Mouse (Mus musculus) gastrocnemius, adult 2 months (tissue): ENCODE measurements around the gene Slit3. TPM values are rescaled to one million over a fixed set of nuclear protein-coding genes. Genes with fewer than 3 reads are reported as not detected.

Source experiments
- DNase-seq: peaks from one replicate; pipeline ENCODE4 v3.0.0; 2022
- H3K27ac ChIP-seq: fragments of 200-600 bp; 2 replicates; pipeline ENCODE4 v1.8.1; 2022; ENCODE audit warnings: mild to moderate bottlenecking
- H3K4me3 ChIP-seq: fragments of 200-600 bp; 2 replicates; pipeline ENCODE4 v1.8.1; 2022; ENCODE audit warnings: mild to moderate bottlenecking, moderate library complexity
- CTCF ChIP-seq: fragments of 200-600 bp; IDR thresholded peaks from 2 replicates; pipeline ENCODE4 v1.8.1; 2022; ENCODE audit warnings: antibody characterized with exemption, mild to moderate bottlenecking, moderate library complexity
- intact Hi-C: fragments of 180-260 bp; cut with DNase I; formaldehyde crosslinking; loops from one replicate; pipeline ENCODE4 v1.15.1; 2025
- total RNA-seq, 2 experiments: library from RNA; stranded (reverse); gene quantifications; 2 replicates each; pipeline ENCODE4 v1.2.3; 2021

Gene Slit3
- total RNA-seq, 2 experiments from 2014 or later = 9.2 to 10.9 TPM

- no peak for TF ChIP-seq CTCF
- Histone ChIP-seq H3K27ac (no peak overlapping the region), H3K4me3 (no peak overlapping the region)
- no peak for DNase-seq
- intact Hi-C loops = no loop called here
These were observed 384.8 kb downstream of the Slit3 start for GRCm38 (mm10) chr11:35505817-35506216.

GRCm38 (mm10) chr11:35507781-35508390 is 386.9 kb downstream of the Slit3 start:
- TF ChIP-seq CTCF = no peak
- intact Hi-C loops = no loop called here
- no peak for DNase-seq
- H3K27ac ChIP-seq = no peak overlapping the region
- no peak overlapping the region for H3K4me3 ChIP-seq

- TF ChIP-seq CTCF = no peak
- intact Hi-C loops = no loop called here
- no peak overlapping the region for H3K4me3 ChIP-seq
- DNase-seq = no peak
- peak overlapping the region; percentile 48 for H3K27ac ChIP-seq
These were observed 391.7 kb downstream of the Slit3 start for GRCm38 (mm10) chr11:35512686-35513085.

- DNase-seq = no peak
- Histone ChIP-seq H3K4me3 (no peak overlapping the region), H3K27ac (no peak overlapping the region)
- intact Hi-C loops = no loop called here
- TF ChIP-seq CTCF = no peak
These were observed 392.3 kb downstream of the Slit3 start for GRCm38 (mm10) chr11:35513343-35513742.

GRCm38 (mm10) chr11:35522802-35523452 is 401.9 kb downstream of the Slit3 start:
- no peak overlapping the region for H3K4me3 ChIP-seq
- intact Hi-C loops = no loop called here
- no peak for DNase-seq
- no peak for TF ChIP-seq CTCF
- no peak overlapping the region for H3K27ac ChIP-seq

GRCm38 (mm10) chr11:35523773-35524172 is 402.7 kb downstream of the Slit3 start:
- H3K4me3 ChIP-seq = no peak overlapping the region
- intact Hi-C loops = no loop called here

GRCm38 (mm10) chr11:35526219-35526762 is 405.3 kb downstream of the Slit3 start:
- intact Hi-C loops = no loop called here
- H3K4me3 ChIP-seq = no peak overlapping the region
- peak; percentile 26 for DNase-seq
- no peak overlapping the region for H3K27ac ChIP-seq
- TF ChIP-seq CTCF = no peak

More at GRCm38 (mm10) chr11:35523773-35524172, 402.7 kb downstream of the Slit3 start:
- no peak for TF ChIP-seq CTCF
- no peak for DNase-seq
- H3K27ac ChIP-seq = no peak overlapping the region

GRCm38 (mm10) chr11:35527816-35528462 is 406.9 kb downstream of the Slit3 start:
- no peak overlapping the region for H3K27ac ChIP-seq
- DNase-seq = no peak
- no peak for TF ChIP-seq CTCF

GRCm38 (mm10) chr11:35535027-35535426 is 414.0 kb downstream of the Slit3 start:
- Histone ChIP-seq H3K27ac (no peak overlapping the region), H3K4me3 (no peak overlapping the region)
- TF ChIP-seq CTCF = no peak
- intact Hi-C loops = no loop called here
- DNase-seq = no peak

More at GRCm38 (mm10) chr11:35527816-35528462, 406.9 kb downstream of the Slit3 start:
- intact Hi-C loops = no loop called here
- no peak overlapping the region for H3K4me3 ChIP-seq

- intact Hi-C loops = no loop called here
- no peak for TF ChIP-seq CTCF
- no peak overlapping the region for H3K4me3 ChIP-seq
- DNase-seq = no peak
- no peak overlapping the region for H3K27ac ChIP-seq
These were observed 416.4 kb downstream of the Slit3 start for GRCm38 (mm10) chr11:35537128-35538088.

- no peak for TF ChIP-seq CTCF
- intact Hi-C loops = no loop called here
- Histone ChIP-seq H3K27ac (no peak overlapping the region), H3K4me3 (no peak overlapping the region)
- no peak for DNase-seq
These were observed 421.7 kb downstream of the Slit3 start for GRCm38 (mm10) chr11:35542731-35543130.
